Mouse (Mus musculus): ENCODE data around the gene Gm10277.

Gene Gm10277

DNA sequence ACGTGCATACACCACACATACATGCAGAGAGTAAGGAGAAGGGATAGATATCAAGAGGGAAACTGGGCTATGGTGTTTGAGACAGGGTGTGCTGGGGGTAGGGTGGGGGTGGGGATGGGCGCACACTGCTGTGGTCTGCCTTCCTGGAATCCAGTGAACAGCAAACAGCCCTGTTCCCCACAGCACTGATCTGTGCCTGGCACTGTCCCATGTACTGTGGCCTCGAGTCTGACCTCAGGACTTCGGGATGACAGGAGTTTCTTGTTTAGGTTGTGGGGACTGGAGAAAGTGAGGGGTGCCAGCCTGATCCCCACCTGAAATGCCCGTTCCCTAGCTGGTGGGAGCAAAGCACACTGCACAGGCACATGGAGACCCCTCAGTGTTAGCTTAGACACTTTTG, at the start of gene Gm10277:
Gene Gm10277 (minus strand): TSS at position 41 of the 400 bp plus-strand sequence.
- Histone ChIP-seq H3K27me3 (ENCODE audit: insufficient read depth, low read length) (no peaks in the 10 kb centered on the region), H3K36me3 (ENCODE audit: insufficient read depth, low read length) (no peaks in the 10 kb centered on the region), H3K9me3 (ENCODE audit: low read length) (no peaks in the 10 kb centered on the region), H3K4me3 (replicated peaks; ENCODE audit: low read length) (peak within 1 kb of the TSS; percentile 58; the same call in 1 of the 2 replicates), H3K4me1 (replicated peaks; ENCODE audit: low read depth, low read length) (peaks cover 90% of the 10 kb centered on the region)
- no peak for TF ChIP-seq NANOG (IDR thresholded peaks at IDR 0.05; ENCODE audit: borderline replicate concordance, low read length)
- TF ChIP-seq POU5F1 (IDR thresholded peaks at IDR 0.05; ENCODE audit: borderline replicate concordance, low read length) = no peak
- TF ChIP-seq CTCF (conservative IDR thresholded peaks at IDR 0.05; ENCODE audit: low read length) = no peak

DNA sequence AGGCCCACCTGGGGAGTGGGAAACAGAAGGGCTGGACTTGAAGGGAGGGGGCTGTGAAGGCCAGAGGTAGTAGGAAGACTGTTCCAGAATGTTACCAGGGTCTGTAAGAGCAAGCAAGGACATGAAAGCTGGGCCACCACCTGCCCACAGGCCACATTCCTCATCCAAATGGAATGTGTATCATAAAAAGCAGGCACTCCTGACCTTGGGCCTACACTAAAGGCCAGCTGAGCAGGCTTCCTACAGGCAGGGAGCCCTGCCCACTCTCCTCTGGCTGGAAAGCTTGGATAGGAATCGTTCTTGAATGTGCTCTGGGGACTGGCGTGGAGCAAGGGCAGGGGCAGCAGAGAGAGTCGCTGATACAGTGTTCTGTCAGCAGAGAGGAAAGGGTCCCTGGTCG, 49.2 kb upstream of the Gm10277 start:
- H3K27me3 ChIP-seq (ENCODE audit: insufficient read depth, low read length) = no peaks in the 10 kb centered on the region; the same call in 1 of the 2 replicates
- peaks cover 56% of the 10 kb centered on the region for H3K4me1 ChIP-seq (replicated peaks; ENCODE audit: low read depth, low read length)
- TF ChIP-seq CTCF (conservative IDR thresholded peaks at IDR 0.05; ENCODE audit: low read length) (no peak), POU5F1 (IDR thresholded peaks at IDR 0.05; ENCODE audit: borderline replicate concordance, low read length) (no peak), NANOG (IDR thresholded peaks at IDR 0.05; ENCODE audit: borderline replicate concordance, low read length) (no peak)
- no peaks in the 10 kb centered on the region for H3K9me3 ChIP-seq (ENCODE audit: low read length)
- peaks cover 89% of the 10 kb centered on the region for H3K36me3 ChIP-seq (ENCODE audit: insufficient read depth, low read length)
- no peak overlapping the region for H3K4me3 ChIP-seq (replicated peaks; ENCODE audit: low read length)

- Histone ChIP-seq H3K27me3 (ENCODE audit: insufficient read depth, low read length) (no peaks in the 10 kb centered on the region; the same call in 1 of the 2 replicates), H3K9me3 (ENCODE audit: low read length) (no peaks in the 10 kb centered on the region), H3K4me1 (replicated peaks; ENCODE audit: low read depth, low read length) (peaks cover 52% of the 10 kb centered on the region), H3K4me3 (replicated peaks; ENCODE audit: low read length) (no peak overlapping the region), H3K36me3 (ENCODE audit: insufficient read depth, low read length) (peaks cover 84% of the 10 kb centered on the region)
- TF ChIP-seq NANOG (IDR thresholded peaks at IDR 0.05; ENCODE audit: borderline replicate concordance, low read length) = no peak
- TF ChIP-seq POU5F1 (IDR thresholded peaks at IDR 0.05; ENCODE audit: borderline replicate concordance, low read length) = no peak
- TF ChIP-seq CTCF (conservative IDR thresholded peaks at IDR 0.05; ENCODE audit: low read length) = no peak
Observed at GRCm38 (mm10) chr11:77836290-77836689, 48.7 kb upstream of the Gm10277 start.

DNA sequence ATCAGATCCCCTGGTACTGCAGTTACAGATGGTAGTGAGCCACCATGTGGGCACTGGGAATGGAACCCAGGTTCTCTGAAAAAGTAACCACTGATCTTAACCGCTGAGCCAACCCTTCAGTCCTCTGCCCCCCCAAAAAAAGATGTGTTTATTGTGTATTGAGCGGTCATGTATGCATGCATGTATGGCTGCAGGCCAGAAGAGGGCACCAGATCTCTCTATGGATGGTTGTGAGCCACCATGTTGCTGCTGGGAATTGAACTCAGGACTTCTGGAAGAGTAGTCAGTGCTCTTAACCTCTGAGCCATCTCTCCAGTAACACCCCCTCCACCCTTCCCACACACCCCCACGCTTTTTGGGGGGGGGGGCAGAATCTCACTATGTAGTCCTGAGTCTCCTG, 47.6 kb upstream of the Gm10277 start:
- no peak overlapping the region for H3K4me3 ChIP-seq (replicated peaks; ENCODE audit: low read length)
- H3K4me1 ChIP-seq (replicated peaks; ENCODE audit: low read depth, low read length) = peaks cover 51% of the 10 kb centered on the region
- TF ChIP-seq CTCF (conservative IDR thresholded peaks at IDR 0.05; ENCODE audit: low read length) (peak; percentile 37), POU5F1 (IDR thresholded peaks at IDR 0.05; ENCODE audit: borderline replicate concordance, low read length) (no peak)
- H3K27me3 ChIP-seq (ENCODE audit: insufficient read depth, low read length) = no peaks in the 10 kb centered on the region; the same call in 1 of the 2 replicates
- no peaks in the 10 kb centered on the region for H3K9me3 ChIP-seq (ENCODE audit: low read length)
- H3K36me3 ChIP-seq (ENCODE audit: insufficient read depth, low read length) = peaks cover 80% of the 10 kb centered on the region

DNA sequence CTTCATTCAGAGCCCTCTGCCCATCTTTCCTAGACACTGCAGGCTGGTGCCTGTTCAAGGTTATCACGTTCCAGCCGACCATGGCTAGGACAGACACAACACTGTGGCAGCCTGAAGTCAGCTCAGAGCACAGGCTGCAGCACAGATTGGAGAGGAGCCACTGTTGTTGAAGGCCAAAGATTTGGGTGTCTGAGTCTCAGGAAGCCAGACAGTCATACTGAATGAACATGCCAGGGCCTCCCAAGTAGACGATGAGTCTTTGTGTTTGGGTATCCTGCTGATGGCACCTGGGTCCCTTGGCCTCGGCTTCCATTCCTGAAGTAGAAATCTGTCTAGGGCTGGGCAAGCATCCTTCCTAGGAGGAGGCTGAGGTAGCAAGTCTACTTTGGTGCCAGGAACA, 45.0 kb upstream of the Gm10277 start:
- no peak overlapping the region for H3K4me3 ChIP-seq (replicated peaks; ENCODE audit: low read length)
- H3K36me3 ChIP-seq (ENCODE audit: insufficient read depth, low read length) = peaks cover 75% of the 10 kb centered on the region
- H3K4me1 ChIP-seq (replicated peaks; ENCODE audit: low read depth, low read length) = peaks cover 53% of the 10 kb centered on the region
- TF ChIP-seq NANOG (IDR thresholded peaks at IDR 0.05; ENCODE audit: borderline replicate concordance, low read length) = no peak
- no peak for TF ChIP-seq POU5F1 (IDR thresholded peaks at IDR 0.05; ENCODE audit: borderline replicate concordance, low read length)
- TF ChIP-seq CTCF (conservative IDR thresholded peaks at IDR 0.05; ENCODE audit: low read length) = no peak
- H3K27me3 ChIP-seq (ENCODE audit: insufficient read depth, low read length) = peaks cover 6% of the 10 kb centered on the region; the same call in 1 of the 2 replicates
- H3K9me3 ChIP-seq (ENCODE audit: low read length) = no peaks in the 10 kb centered on the region

GRCm38 (mm10) chr11:77830875-77831274, 43.3 kb upstream of the Gm10277 start:
- Histone ChIP-seq H3K4me1 (replicated peaks; ENCODE audit: low read depth, low read length) (peaks cover 50% of the 10 kb centered on the region), H3K9me3 (ENCODE audit: low read length) (no peaks in the 10 kb centered on the region), H3K4me3 (replicated peaks; ENCODE audit: low read length) (no peak overlapping the region), H3K36me3 (ENCODE audit: insufficient read depth, low read length) (peaks cover 61% of the 10 kb centered on the region), H3K27me3 (ENCODE audit: insufficient read depth, low read length) (peaks cover 6% of the 10 kb centered on the region; the same call in 1 of the 2 replicates)
- no peak for TF ChIP-seq POU5F1 (IDR thresholded peaks at IDR 0.05; ENCODE audit: borderline replicate concordance, low read length)
- no peak for TF ChIP-seq CTCF (conservative IDR thresholded peaks at IDR 0.05; ENCODE audit: low read length)
- no peak for TF ChIP-seq NANOG (IDR thresholded peaks at IDR 0.05; ENCODE audit: borderline replicate concordance, low read length)

- Histone ChIP-seq H3K4me1 (replicated peaks; ENCODE audit: low read depth, low read length) (peaks cover 48% of the 10 kb centered on the region), H3K4me3 (replicated peaks; ENCODE audit: low read length) (no peak overlapping the region), H3K27me3 (ENCODE audit: insufficient read depth, low read length) (peaks cover 10% of the 10 kb centered on the region), H3K36me3 (ENCODE audit: insufficient read depth, low read length) (peaks cover 57% of the 10 kb centered on the region), H3K9me3 (ENCODE audit: low read length) (no peaks in the 10 kb centered on the region)
- no peak for TF ChIP-seq POU5F1 (IDR thresholded peaks at IDR 0.05; ENCODE audit: borderline replicate concordance, low read length)
- TF ChIP-seq CTCF (conservative IDR thresholded peaks at IDR 0.05; ENCODE audit: low read length) = no peak
- no peak for TF ChIP-seq NANOG (IDR thresholded peaks at IDR 0.05; ENCODE audit: borderline replicate concordance, low read length)
Observed at GRCm38 (mm10) chr11:77829043-77829841, 41.7 kb upstream of the Gm10277 start.

GRCm38 (mm10) chr11:77828163-77828562, 40.6 kb upstream of the Gm10277 start:
- peaks cover 61% of the 10 kb centered on the region for H3K36me3 ChIP-seq (ENCODE audit: insufficient read depth, low read length)
- no peaks in the 10 kb centered on the region for H3K9me3 ChIP-seq (ENCODE audit: low read length)
- H3K4me3 ChIP-seq (replicated peaks; ENCODE audit: low read length) = no peak overlapping the region
- peaks cover 49% of the 10 kb centered on the region for H3K4me1 ChIP-seq (replicated peaks; ENCODE audit: low read depth, low read length)
- peaks cover 15% of the 10 kb centered on the region for H3K27me3 ChIP-seq (ENCODE audit: insufficient read depth, low read length)
- no peak for TF ChIP-seq NANOG (IDR thresholded peaks at IDR 0.05; ENCODE audit: borderline replicate concordance, low read length)
- peak; percentile 70 for TF ChIP-seq CTCF (conservative IDR thresholded peaks at IDR 0.05; ENCODE audit: low read length)
